Mouse (Mus musculus) lung, adult 2 months (tissue): Measurements from ENCODE around the gene Tmem235.

Source experiments
- CTCF ChIP-seq: fragments of 200-500 bp; IDR thresholded peaks from 2 replicates; pipeline ENCODE4 v1.5.1; 2011; ENCODE audit warnings: mild to moderate bottlenecking, low read length, control low read depth; ENCODE audit not compliant: insufficient read depth
- POLR2A ChIP-seq: fragments of 200-500 bp; IDR thresholded peaks from 2 replicates; pipeline ENCODE4 v1.6.1; 2011; ENCODE audit warnings: low read depth, mild to moderate bottlenecking, control low read depth, low read length, borderline replicate concordance; ENCODE audit errors: extremely low read depth

DNA sequence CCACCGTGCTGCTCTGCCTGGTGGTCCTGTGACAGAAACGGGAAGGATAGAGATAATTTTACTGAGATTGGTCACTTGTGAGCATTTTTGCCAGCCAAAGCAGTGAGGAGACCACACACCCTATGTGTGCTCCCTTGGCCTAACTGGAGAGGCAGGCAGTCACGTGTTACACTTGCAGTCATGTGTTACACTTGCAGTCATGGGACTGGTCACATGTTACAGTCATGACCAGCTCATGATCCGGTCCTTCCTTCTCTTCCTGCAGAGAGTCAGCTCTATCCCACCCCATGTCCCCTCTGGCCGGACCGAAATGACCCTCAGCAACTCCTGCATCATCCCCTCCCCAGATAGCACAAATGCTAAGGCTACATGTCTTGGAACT lies 20.4 kb downstream of the Tmem235 start:
- TF ChIP-seq POLR2A = no peak
- TF ChIP-seq CTCF = no peak
